Comparison of ENCODE assay signal across 9 mouse cellular contexts in genomic region chr13:46928961-46929691, GRCm38 (mm10). TPM values are rescaled to one million over a fixed set of nuclear protein-coding genes. Genes with fewer than 3 reads are reported as not detected.
DNase-seq lines count a peak whose midpoint lies in the region; ATAC-seq lines count a peak whose summit lies in the region.
"Had no signal": no experiment of that assay in that cellular context is flagged by ENCODE, and none has a peak within 500 bp of the region (broad histone marks: within the 10 kb centered on the region; RNA-seq: fewer than 3 reads in every experiment).

No protein-coding gene starts in this region.

- no peaks in the 10 kb centered on the region for H3K9me3 ChIP-seq in limb, embryonic 13.5 days
- H3K9me3 ChIP-seq in midbrain, embryonic 16.5 days (replicated peaks; ENCODE audit: control insufficient read depth, low read length, poor library complexity, severe bottlenecking): no peaks in the 10 kb centered on the region

- peak; percentile 55 for ATAC-seq in limb, embryonic 13.5 days (ENCODE audit: low FRiP score, low read depth)
- peak; percentile 57 for ATAC-seq in midbrain, embryonic 16.5 days

- H3K36me3 ChIP-seq in limb, embryonic 13.5 days: peaks cover 8% of the 10 kb centered on the region
- no peaks in the 10 kb centered on the region for H3K36me3 ChIP-seq in midbrain, embryonic 16.5 days (ENCODE audit: control insufficient read depth, insufficient read depth, low read length)
- H3K36me3 ChIP-seq: G1E had no signal

- DNase-seq in left cerebral cortex, adult 18-20 months (ENCODE audit: low spot score in 2 of 2): peak; percentile 29 to 47
- no peak for DNase-seq in left cerebral cortex, adult 11 months (ENCODE audit: low spot score)
- peak; percentile 75 for DNase-seq in embryo, embryonic 11 days
- DNase-seq in gastrocnemius, postnatal 4 days (ENCODE audit: low spot score in 2 of 2): peak; percentile 29 to 59
- peak; percentile 32 for DNase-seq in kidney, adult 11 months
- peak; percentile 25 to 75 for DNase-seq in spleen, postnatal 4 days (ENCODE audit: low spot score in 2 of 2)

- H3K27ac ChIP-seq in limb, embryonic 13.5 days: peak overlapping the region; percentile 97
- H3K27ac ChIP-seq in midbrain, embryonic 16.5 days (ENCODE audit: low read length): peak overlapping the region; percentile 95

- H3K27me3 ChIP-seq in limb, embryonic 13.5 days: peaks cover 23% of the 10 kb centered on the region
- no peaks in the 10 kb centered on the region for H3K27me3 ChIP-seq in midbrain, embryonic 16.5 days (ENCODE audit: control insufficient read depth, insufficient read depth, low read depth, low read length)

- H3K4me2 ChIP-seq in limb, embryonic 13.5 days (replicated peaks): peak overlapping the region; percentile 84
- peak overlapping the region; percentile 73 for H3K4me2 ChIP-seq in midbrain, embryonic 16.5 days (ENCODE audit: low read length)

- peak overlapping the region; percentile 73 for H3K4me3 ChIP-seq in limb, embryonic 13.5 days
- H3K4me3 ChIP-seq in midbrain, embryonic 16.5 days (ENCODE audit: low read depth, low read length): peak overlapping the region; percentile 81

- WGBS in limb, embryonic 13.5 days: under 1% methylated on average over 43 of the region's 60 CpGs
- WGBS in midbrain, embryonic 16.5 days: under 1% methylated on average over 58 of the region's 60 CpGs

- H3K4me1 ChIP-seq in limb, embryonic 13.5 days: peaks cover 32% of the 10 kb centered on the region
- peaks cover 15% of the 10 kb centered on the region for H3K4me1 ChIP-seq in midbrain, embryonic 16.5 days (ENCODE audit: control insufficient read depth, insufficient read depth, low read length)

- H3K9ac ChIP-seq in limb, embryonic 13.5 days: peak overlapping the region; percentile 88
- H3K9ac ChIP-seq in midbrain, embryonic 16.5 days (ENCODE audit: low read depth, low read length): peak overlapping the region; percentile 96

RNA-seq across cellular contexts. Expression of gene Kif13a, which starts 0.5 kb away (rescaled TPM):
- 10 to 100 TPM; 20.2 to 24.2 TPM for total RNA-seq in left cerebral cortex, adult 18-20 months (2021)
- 10 to 100 TPM; 61.0 to 67.1 TPM for total RNA-seq in gastrocnemius, postnatal 4 days (2021)
- 17.4 and 20.3 TPM in 2 replicates for polyA plus RNA-seq in limb, embryonic 13.5 days (2015; fragmentation: Nextera tagmentation; extraction: Ambion mirVana)
- 7.2 and 7.6 TPM in 2 replicates for polyA plus RNA-seq in midbrain, embryonic 16.5 days (2015; fragmentation: Nextera tagmentation; extraction: Ambion mirVana)
- polyA plus RNA-seq: G1E had no signal
